Mouse (Mus musculus) limb, embryonic 10.5 days (tissue): Measurements from ENCODE around the gene U2af1l4. TPM values are rescaled to one million over a fixed set of nuclear protein-coding genes. Genes with fewer than 3 reads are reported as not detected.
A peak's percentile ranks its signal among the peaks of the same experiment; 100 is the strongest.

Source experiments
- DNase-seq: peaks from one replicate; pipeline ENCODE4 v3.0.0-alpha.2; 2017; ENCODE audit warnings: low spot score
- H3K27ac ChIP-seq: fragments of 300-500 bp; sonication (generic); 2 replicates; pipeline ENCODE4 v1.5.1; 2016; ENCODE audit warnings: mild to moderate bottlenecking
- H3K27me3 ChIP-seq: fragments of 300-500 bp; sonication (generic); 2 replicates; pipeline ENCODE4 v1.6.1; 2016; ENCODE audit warnings: low read depth, mild to moderate bottlenecking; ENCODE audit not compliant: poor library complexity, severe bottlenecking
- H3K36me3 ChIP-seq: fragments of 300-500 bp; sonication (generic); 2 replicates; pipeline ENCODE4 v1.6.1; 2016; ENCODE audit warnings: mild to moderate bottlenecking, moderate library complexity
- H3K4me1 ChIP-seq: fragments of 300-500 bp; sonication (generic); 2 replicates; pipeline ENCODE4 v1.6.1; 2016
- H3K4me3 ChIP-seq: fragments of 300-500 bp; sonication (generic); 2 replicates; pipeline ENCODE4 v1.5.1; 2016; ENCODE audit warnings: mild to moderate bottlenecking, moderate library complexity
- H3K9me3 ChIP-seq: fragments of 300-500 bp; sonication (generic); replicated peaks from 2 replicates; pipeline ENCODE4 v1.6.1; 2016; ENCODE audit warnings: mild to moderate bottlenecking
- whole genome bisulfite sequencing: fragments of 180-500 bp; shearing (Covaris S2); methylation state at CpG from one replicate; pipeline ENCODE4 v1.1.7; 2016; 5-methylcytosine and 5-hydroxymethylcytosine counted together
- microRNA-seq: library from miRNA; unstranded; fragments of <30 nt; microRNA quantifications from one replicate; pipeline ENCODE4, GENCODE M21; 2017
- polyA plus RNA-seq: library from polyadenylated mRNA; unstranded; fragments of >200 nt; fragmentation: Nextera tagmentation; extraction: Ambion mirVana; gene quantifications from 2 replicates; pipeline ENCODE4 v1.2.1, GENCODE M21; 2016

Gene U2af1l4
- polyA plus RNA-seq, 1 experiment from 2014 or later = 100 TPM

GRCm38 (mm10) chr7:30612654-30613402 lies 49.7 kb downstream of the U2af1l4 start, which contains the start of gene Upk1a:
Gene Upk1a, minus strand, starts transcription at chr7:30612847.
- Histone ChIP-seq H3K27ac (peak within 1 kb of the TSS; percentile 14; the same call in 1 of the 2 replicates), H3K36me3 (peaks cover 29% of the 10 kb centered on the region), H3K27me3 (no peaks in the 10 kb centered on the region), H3K4me1 (peaks cover 19% of the 10 kb centered on the region), H3K9me3 (no peaks in the 10 kb centered on the region), H3K4me3 (no peak within 1 kb of the TSS)
- DNase-seq = no peak
- 58% methylated on average over 8 of the region's 8 CpGs for WGBS

- peak; percentile 81 for DNase-seq
- Histone ChIP-seq H3K4me3 (no peak overlapping the region), H3K27me3 (no peaks in the 10 kb centered on the region), H3K9me3 (no peaks in the 10 kb centered on the region), H3K36me3 (peaks cover 37% of the 10 kb centered on the region), H3K27ac (no peak overlapping the region), H3K4me1 (peaks cover 19% of the 10 kb centered on the region)
- 24% methylated on average over 14 of the region's 14 CpGs for WGBS
These were observed 50.5 kb downstream of the U2af1l4 start for GRCm38 (mm10) chr7:30613529-30614112.

GRCm38 (mm10) chr7:30614454-30614853 lies 51.4 kb downstream of the U2af1l4 start:
- WGBS = 82% methylated on average over 2 of the region's 2 CpGs
- H3K4me1 ChIP-seq = peaks cover 19% of the 10 kb centered on the region
- H3K9me3 ChIP-seq = no peaks in the 10 kb centered on the region
- DNase-seq = no peak
- H3K4me3 ChIP-seq = no peak overlapping the region
- no peaks in the 10 kb centered on the region for H3K27me3 ChIP-seq
- no peak overlapping the region for H3K27ac ChIP-seq
- peaks cover 46% of the 10 kb centered on the region for H3K36me3 ChIP-seq

Small RNA genes lying within 50 kb of the gene (microRNA-seq; reads per million reads assigned to microRNA genes)
- gene Gm38670 (not detected), gene Mir3569 (not detected)

Other genes starting within 250 kb of the U2af1l4 start
- 52.9 and 92.3 TPM in 2 replicates for gene Syne4, start 248.5 kb upstream of the U2af1l4 start, polyA plus RNA-seq
- gene E130208F15Rik, start 241.6 kb upstream of the U2af1l4 start, polyA plus RNA-seq = 2.1 and 4.2 TPM in 2 replicates
- 18.3 and 18.4 TPM in 2 replicates for gene Sdhaf1, start 239.4 kb upstream of the U2af1l4 start, polyA plus RNA-seq
- gene Lrfn3, start 200.5 kb upstream of the U2af1l4 start, polyA plus RNA-seq = 4.0 and 4.2 TPM in 2 replicates
- 7.6 and 8.6 TPM in 2 replicates for gene Tyrobp, start 149.5 kb upstream of the U2af1l4 start, polyA plus RNA-seq
- not detected in 2 replicates for gene Hcst, start 143.4 kb upstream of the U2af1l4 start, polyA plus RNA-seq
- 0.55 and 1.2 TPM in 2 replicates for gene Nfkbid, start 141.6 kb upstream of the U2af1l4 start, polyA plus RNA-seq
- gene Aplp1, start 117.8 kb upstream of the U2af1l4 start, polyA plus RNA-seq = 8.4 and 13.4 TPM in 2 replicates
- not detected in 2 replicates for gene Kirrel2, start 105.6 kb upstream of the U2af1l4 start, polyA plus RNA-seq
- not detected in 2 replicates for gene Nphs1, start 105.0 kb upstream of the U2af1l4 start, polyA plus RNA-seq
- not detected in 2 replicates for gene Prodh2, start 69.7 kb upstream of the U2af1l4 start, polyA plus RNA-seq
- 14.0 and 17.1 TPM in 2 replicates for gene Arhgap33, start 28.2 kb upstream of the U2af1l4 start, polyA plus RNA-seq
- 4.7 and 7.0 TPM in 2 replicates for gene Hspb6, start 11.1 kb upstream of the U2af1l4 start, polyA plus RNA-seq
- gene Proser3, start 11.0 kb upstream of the U2af1l4 start, polyA plus RNA-seq = 17.8 and 21.6 TPM in 2 replicates
- gene Lin37, start 3.5 kb upstream of the U2af1l4 start, polyA plus RNA-seq = 42.5 and 45.6 TPM in 2 replicates
- 13.4 and 15.3 TPM in 2 replicates for gene Gm49396, start within 50 bp of the U2af1l4 start, polyA plus RNA-seq
- 120 and 121 TPM in 2 replicates for gene Psenen, start 326 bp downstream of the U2af1l4 start, polyA plus RNA-seq
- gene Igflr1, start 2.1 kb downstream of the U2af1l4 start, polyA plus RNA-seq = 5.7 and 6.5 TPM in 2 replicates
- gene Kmt2b, start 25.4 kb downstream of the U2af1l4 start, polyA plus RNA-seq = 10.2 and 10.6 TPM in 2 replicates
- 0.15 and 0.45 TPM in 2 replicates for gene Zbtb32, start 35.6 kb downstream of the U2af1l4 start, polyA plus RNA-seq
- 7.9 and 8.2 TPM in 2 replicates for gene Upk1a, start 49.5 kb downstream of the U2af1l4 start, polyA plus RNA-seq
- gene Cox6b1, start 62.9 kb downstream of the U2af1l4 start, polyA plus RNA-seq = 776 and 820 TPM in 2 replicates
- 1.3 and 2.5 TPM in 2 replicates for gene Etv2, start 72.6 kb downstream of the U2af1l4 start, polyA plus RNA-seq
- gene Rbm42, start 87.0 kb downstream of the U2af1l4 start, polyA plus RNA-seq = 150 and 151 TPM in 2 replicates
- 84.1 and 84.8 TPM in 2 replicates for gene Haus5, start 101.7 kb downstream of the U2af1l4 start, polyA plus RNA-seq
- gene Pmis2, start 108.3 kb downstream of the U2af1l4 start, polyA plus RNA-seq = not detected in 2 replicates
- gene 2200002J24Rik, start 135.6 kb downstream of the U2af1l4 start, polyA plus RNA-seq = not detected in 2 replicates
- gene Atp4a, start 148.9 kb downstream of the U2af1l4 start, polyA plus RNA-seq = 0.08 and 0.38 TPM in 2 replicates
- gene Tmem147, start 166.2 kb downstream of the U2af1l4 start, polyA plus RNA-seq = 153 and 159 TPM in 2 replicates
- gene Gapdhs, start 180.4 kb downstream of the U2af1l4 start, polyA plus RNA-seq = 0.43 TPM in 1 of 2 replicates, not detected in the other
- gene Sbsn, start 188.2 kb downstream of the U2af1l4 start, polyA plus RNA-seq = 1.1 and 1.4 TPM in 2 replicates
- gene Dmkn, start 200.5 kb downstream of the U2af1l4 start, polyA plus RNA-seq = not detected in 2 replicates
- not detected in 2 replicates for gene Krtdap, start 224.6 kb downstream of the U2af1l4 start, polyA plus RNA-seq